ENCODE assay signal across 16 mouse cellular contexts in genomic region chr3:69572561-69572960, GRCm38 (mm10). TPM values are rescaled to one million over a fixed set of nuclear protein-coding genes. Genes with fewer than 3 reads are reported as not detected.
DNase-seq lines count a peak whose midpoint lies in the region.
"Had no signal": no experiment of that assay in that cellular context is flagged by ENCODE, and none has a peak within 500 bp of the region (broad histone marks: within the 10 kb centered on the region; RNA-seq: fewer than 3 reads in every experiment).

No protein-coding gene starts in this region.

- peak; percentile 21 for DNase-seq in cerebellum, adult 9-10 months
- DNase-seq in cerebellum, postnatal 36 days: no peak
- peak; percentile 36 to 47 for DNase-seq in cerebellum, postnatal 25 days
- DNase-seq in cerebellum, adult 11-12 months: no peak
- DNase-seq in left cerebral cortex, postnatal 4 days: peak; percentile 12
- DNase-seq in left cerebral cortex, postnatal 36 days (ENCODE audit: low spot score in 2 of 2): no peak
- DNase-seq in adipocyte (ENCODE audit: low spot score): peak; percentile 67
- DNase-seq: adrenal gland, adult 2 months; adrenal gland, postnatal 14 days; B cell, adult 2 months; embryo, embryonic 11 days; gastrocnemius, postnatal 25 days; heart, adult 2 months; heart, postnatal 14 days; kidney, adult 18-20 months had no signal

- intact Hi-C loops in left cerebral cortex, postnatal 4 days (cut with DNase I): no loop called here
- intact Hi-C loops in left cerebral cortex, postnatal 36 days (cut with DNase I): no loop called here

RNA-seq across cellular contexts. Expression of gene B3galnt1, which starts 26.2 kb away (rescaled TPM):
- total RNA-seq in left cerebral cortex, postnatal 4 days (2021): 10 to 100 TPM; 54.3 to 58.8 TPM
- total RNA-seq in left cerebral cortex, postnatal 36 days (2021): 10 to 100 TPM; 52.2 to 54.9 TPM
- total RNA-seq: G1E had no signal

Comparison
In these comparisons a context has a peak if more than half of its experiments do, and no peak if none do; other contexts are left out.
1. DNase-seq: peak in cerebellum, adult 9-10 months (single experiment), cerebellum, postnatal 25 days (2 of 2), left cerebral cortex, postnatal 4 days (single experiment) and adipocyte (single experiment); none in cerebellum, postnatal 36 days (0 of 2), cerebellum, adult 11-12 months (single experiment) and left cerebral cortex, postnatal 36 days (0 of 2).